Mouse (Mus musculus): ENCODE measurements around the gene Ppfia3. TPM values are rescaled to one million over a fixed set of nuclear protein-coding genes. Genes with fewer than 3 reads are reported as not detected.

Ppfia3 gene
- polyA plus RNA-seq, 1 experiment from 2014 or later, result 2.0 TPM

GRCm38 (mm10) chr7:45305275-45305674, 61.5 kb downstream of the Ppfia3 start:
- H3K27me3 ChIP-seq (replicated peaks; ENCODE audit: control insufficient read depth, insufficient read depth, low read length), result no peaks in the 10 kb centered on the region; the same call in 1 of the 2 replicates
- DNase-seq (ENCODE audit: low spot score) (peak; percentile 73), ATAC-seq (replicated peaks; ENCODE audit: low FRiP score) (peak; percentile 69)
- H3K36me3 ChIP-seq (ENCODE audit: control insufficient read depth, insufficient read depth, low read length), result no peaks in the 10 kb centered on the region
- H3K4me2 ChIP-seq, result peak overlapping the region; percentile 42
- 4% methylated on average over 17 of the region's 17 CpGs for WGBS
- no peaks in the 10 kb centered on the region for H3K9me3 ChIP-seq (ENCODE audit: control insufficient read depth, low read length)
- H3K27ac ChIP-seq (ENCODE audit: low read depth, low read length), result no peak overlapping the region
- 0 out of 2 replicates have a peak, but pooled peaks cover 2% of the 10 kb centered on the region for H3K4me1 ChIP-seq (replicated peaks; ENCODE audit: control insufficient read depth, insufficient read depth, low read length)
- H3K9ac ChIP-seq (ENCODE audit: low read depth, low read length), result no peak overlapping the region
- H3K4me3 ChIP-seq (ENCODE audit: low read depth, low read length), result no peak overlapping the region

- Histone ChIP-seq H3K27ac (ENCODE audit: low read depth, low read length) (no peak overlapping the region), H3K4me2 (peak overlapping the region; percentile 42), H3K9me3 (ENCODE audit: control insufficient read depth, low read length) (no peaks in the 10 kb centered on the region), H3K4me1 (replicated peaks; ENCODE audit: control insufficient read depth, insufficient read depth, low read length) (0 out of 2 replicates have a peak, but pooled peaks cover 2% of the 10 kb centered on the region), H3K27me3 (replicated peaks; ENCODE audit: control insufficient read depth, insufficient read depth, low read length) (no peaks in the 10 kb centered on the region; the same call in 1 of the 2 replicates), H3K9ac (ENCODE audit: low read depth, low read length) (no peak overlapping the region), H3K36me3 (ENCODE audit: control insufficient read depth, insufficient read depth, low read length) (no peaks in the 10 kb centered on the region), H3K4me3 (ENCODE audit: low read depth, low read length) (no peak overlapping the region)
- DNase-seq (ENCODE audit: low spot score), result no peak
- 14% methylated on average over 11 of the region's 13 CpGs for WGBS
- ATAC-seq (replicated peaks; ENCODE audit: low FRiP score), result peak; percentile 21; the same call in 1 of the 2 replicates
Measured at GRCm38 (mm10) chr7:45304869-45305268, 62.0 kb downstream of the Ppfia3 start.

- Histone ChIP-seq H3K27me3 (replicated peaks; ENCODE audit: control insufficient read depth, insufficient read depth, low read length) (no peaks in the 10 kb centered on the region; the same call in 1 of the 2 replicates), H3K9me3 (ENCODE audit: control insufficient read depth, low read length) (no peaks in the 10 kb centered on the region), H3K4me2 (no peak overlapping the region), H3K4me3 (ENCODE audit: low read depth, low read length) (no peak overlapping the region), H3K27ac (ENCODE audit: low read depth, low read length) (no peak overlapping the region), H3K4me1 (replicated peaks; ENCODE audit: control insufficient read depth, insufficient read depth, low read length) (no peaks in the 10 kb centered on the region), H3K36me3 (ENCODE audit: control insufficient read depth, insufficient read depth, low read length) (no peaks in the 10 kb centered on the region), H3K9ac (ENCODE audit: low read depth, low read length) (no peak overlapping the region)
- no peak for ATAC-seq (replicated peaks; ENCODE audit: low FRiP score)
- WGBS, result 79% methylated on average over 8 of the region's 8 CpGs
- DNase-seq (ENCODE audit: low spot score), result no peak
Measured at GRCm38 (mm10) chr7:45302626-45303025, 64.2 kb downstream of the Ppfia3 start.

GRCm38 (mm10) chr7:45300270-45300669, 66.5 kb downstream of the Ppfia3 start:
- H3K4me2 ChIP-seq, result no peak overlapping the region
- H3K4me1 ChIP-seq (replicated peaks; ENCODE audit: control insufficient read depth, insufficient read depth, low read length), result no peaks in the 10 kb centered on the region
- ATAC-seq (replicated peaks; ENCODE audit: low FRiP score) (no peak), DNase-seq (ENCODE audit: low spot score) (no peak)
- H3K4me3 ChIP-seq (ENCODE audit: low read depth, low read length), result no peak overlapping the region
- no peaks in the 10 kb centered on the region for H3K36me3 ChIP-seq (ENCODE audit: control insufficient read depth, insufficient read depth, low read length)
- WGBS, result 18% methylated on average over 6 of the region's 6 CpGs
- no peaks in the 10 kb centered on the region for H3K9me3 ChIP-seq (ENCODE audit: control insufficient read depth, low read length)
- no peak overlapping the region for H3K27ac ChIP-seq (ENCODE audit: low read depth, low read length)
- no peak overlapping the region for H3K9ac ChIP-seq (ENCODE audit: low read depth, low read length)
- H3K27me3 ChIP-seq (replicated peaks; ENCODE audit: control insufficient read depth, insufficient read depth, low read length), result no peaks in the 10 kb centered on the region; the same call in 1 of the 2 replicates

GRCm38 (mm10) chr7:45299752-45300151, 67.1 kb downstream of the Ppfia3 start:
- Histone ChIP-seq H3K4me1 (replicated peaks; ENCODE audit: control insufficient read depth, insufficient read depth, low read length) (no peaks in the 10 kb centered on the region), H3K9me3 (ENCODE audit: control insufficient read depth, low read length) (no peaks in the 10 kb centered on the region), H3K4me3 (ENCODE audit: low read depth, low read length) (no peak overlapping the region), H3K27me3 (replicated peaks; ENCODE audit: control insufficient read depth, insufficient read depth, low read length) (no peaks in the 10 kb centered on the region; the same call in 1 of the 2 replicates), H3K4me2 (no peak overlapping the region), H3K9ac (ENCODE audit: low read depth, low read length) (no peak overlapping the region), H3K27ac (ENCODE audit: low read depth, low read length) (no peak overlapping the region), H3K36me3 (ENCODE audit: control insufficient read depth, insufficient read depth, low read length) (no peaks in the 10 kb centered on the region)
- no peak for DNase-seq (ENCODE audit: low spot score)
- WGBS, result 11% methylated on average over 5 of the region's 5 CpGs
- ATAC-seq (replicated peaks; ENCODE audit: low FRiP score), result 0 out of 2 replicates have a peak, but pooled peaks have one; percentile 57

- no peak for DNase-seq (ENCODE audit: low spot score)
- no peaks in the 10 kb centered on the region for H3K36me3 ChIP-seq (ENCODE audit: control insufficient read depth, insufficient read depth, low read length)
- H3K9me3 ChIP-seq (ENCODE audit: control insufficient read depth, low read length), result no peaks in the 10 kb centered on the region
- H3K27ac ChIP-seq (ENCODE audit: low read depth, low read length), result no peak overlapping the region
- no peak overlapping the region for H3K4me2 ChIP-seq
- H3K4me1 ChIP-seq (replicated peaks; ENCODE audit: control insufficient read depth, insufficient read depth, low read length), result no peaks in the 10 kb centered on the region
- no peaks in the 10 kb centered on the region for H3K27me3 ChIP-seq (replicated peaks; ENCODE audit: control insufficient read depth, insufficient read depth, low read length)
- 66% methylated on average over 3 of the region's 3 CpGs for WGBS
- H3K4me3 ChIP-seq (ENCODE audit: low read depth, low read length), result no peak overlapping the region
- no peak for ATAC-seq (replicated peaks; ENCODE audit: low FRiP score)
- H3K9ac ChIP-seq (ENCODE audit: low read depth, low read length), result no peak overlapping the region
Measured at GRCm38 (mm10) chr7:45297563-45297962, 69.3 kb downstream of the Ppfia3 start.

- Histone ChIP-seq H3K27ac (ENCODE audit: low read depth, low read length) (no peak overlapping the region), H3K9me3 (ENCODE audit: control insufficient read depth, low read length) (no peaks in the 10 kb centered on the region), H3K27me3 (replicated peaks; ENCODE audit: control insufficient read depth, insufficient read depth, low read length) (no peaks in the 10 kb centered on the region), H3K9ac (ENCODE audit: low read depth, low read length) (no peak overlapping the region), H3K4me1 (replicated peaks; ENCODE audit: control insufficient read depth, insufficient read depth, low read length) (no peaks in the 10 kb centered on the region), H3K36me3 (ENCODE audit: control insufficient read depth, insufficient read depth, low read length) (no peaks in the 10 kb centered on the region), H3K4me2 (no peak overlapping the region), H3K4me3 (ENCODE audit: low read depth, low read length) (no peak overlapping the region)
- 92% methylated on average over 1 of the region's 1 CpGs for WGBS
- DNase-seq (ENCODE audit: low spot score) (no peak), ATAC-seq (replicated peaks; ENCODE audit: low FRiP score) (no peak)
Measured at GRCm38 (mm10) chr7:45296626-45297025, 70.2 kb downstream of the Ppfia3 start.

Other genes with a start within 250 kb of the Ppfia3 start
- gene Rps11, start 242.6 kb downstream of the Ppfia3 start, polyA plus RNA-seq (2014; fragmentation: Nextera tagmentation; extraction: Ambion mirVana), result 2,085 and 2,209 TPM in 2 replicates
- 1,710 and 1,879 TPM in 2 replicates for gene Rpl13a, start 238.3 kb downstream of the Ppfia3 start, polyA plus RNA-seq (2014; fragmentation: Nextera tagmentation; extraction: Ambion mirVana)
- 0.41 and 1.1 TPM in 2 replicates for gene Gm45713, start 230.8 kb downstream of the Ppfia3 start, polyA plus RNA-seq (2014; fragmentation: Nextera tagmentation; extraction: Ambion mirVana)
- 9.7 and 10.5 TPM in 2 replicates for gene Flt3l, start 230.6 kb downstream of the Ppfia3 start, polyA plus RNA-seq (2014; fragmentation: Nextera tagmentation; extraction: Ambion mirVana)
- gene Pih1d1, start 212.7 kb downstream of the Ppfia3 start, polyA plus RNA-seq (2014; fragmentation: Nextera tagmentation; extraction: Ambion mirVana), result 86.2 and 87.7 TPM in 2 replicates
- gene Aldh16a1, start 212.4 kb downstream of the Ppfia3 start, polyA plus RNA-seq (2014; fragmentation: Nextera tagmentation; extraction: Ambion mirVana), result 56.0 and 60.6 TPM in 2 replicates
- 0.57 and 0.74 TPM in 2 replicates for gene Slc17a7, start 203.1 kb downstream of the Ppfia3 start, polyA plus RNA-seq (2014; fragmentation: Nextera tagmentation; extraction: Ambion mirVana)
- not detected in 2 replicates for gene Gfy, start 187.4 kb downstream of the Ppfia3 start, polyA plus RNA-seq (2014; fragmentation: Nextera tagmentation; extraction: Ambion mirVana)
- gene Pth2, start 186.0 kb downstream of the Ppfia3 start, polyA plus RNA-seq (2014; fragmentation: Nextera tagmentation; extraction: Ambion mirVana), result not detected in 2 replicates
- gene Ccdc155, start 162.1 kb downstream of the Ppfia3 start, polyA plus RNA-seq (2014; fragmentation: Nextera tagmentation; extraction: Ambion mirVana), result 0.17 and 0.53 TPM in 2 replicates
- gene Dkkl1, start 154.9 kb downstream of the Ppfia3 start, polyA plus RNA-seq (2014; fragmentation: Nextera tagmentation; extraction: Ambion mirVana), result 2.8 TPM in 2 replicates
- 69.3 and 75.9 TPM in 2 replicates for gene Tead2, start 151.3 kb downstream of the Ppfia3 start, polyA plus RNA-seq (2014; fragmentation: Nextera tagmentation; extraction: Ambion mirVana)
- 14.4 and 19.5 TPM in 2 replicates for gene Cd37, start 127.9 kb downstream of the Ppfia3 start, polyA plus RNA-seq (2014; fragmentation: Nextera tagmentation; extraction: Ambion mirVana)
- 0.19 TPM in 1 of 2 replicates, not detected in the other for gene Slc6a16, start 125.9 kb downstream of the Ppfia3 start, polyA plus RNA-seq (2014; fragmentation: Nextera tagmentation; extraction: Ambion mirVana)
- not detected in 2 replicates for gene Slc6a21, start 89.5 kb downstream of the Ppfia3 start, polyA plus RNA-seq (2014; fragmentation: Nextera tagmentation; extraction: Ambion mirVana)
- 2.3 and 3.9 TPM in 2 replicates for gene Trpm4, start 33.2 kb downstream of the Ppfia3 start, polyA plus RNA-seq (2014; fragmentation: Nextera tagmentation; extraction: Ambion mirVana)
- 0.12 and 0.30 TPM in 2 replicates for gene Hrc, start 31.7 kb downstream of the Ppfia3 start, polyA plus RNA-seq (2014; fragmentation: Nextera tagmentation; extraction: Ambion mirVana)
- 0.35 TPM in 1 of 2 replicates, not detected in the other for gene Lin7b, start 3.6 kb upstream of the Ppfia3 start, polyA plus RNA-seq (2014; fragmentation: Nextera tagmentation; extraction: Ambion mirVana)
- gene Snrnp70, start 28.7 kb upstream of the Ppfia3 start, polyA plus RNA-seq (2014; fragmentation: Nextera tagmentation; extraction: Ambion mirVana), result 51.6 and 64.4 TPM in 2 replicates
- 0.18 TPM in 1 of 2 replicates, not detected in the other for gene Kcna7, start 38.6 kb upstream of the Ppfia3 start, polyA plus RNA-seq (2014; fragmentation: Nextera tagmentation; extraction: Ambion mirVana)
- gene Ntf5, start 46.7 kb upstream of the Ppfia3 start, polyA plus RNA-seq (2014; fragmentation: Nextera tagmentation; extraction: Ambion mirVana), result 2.0 and 2.5 TPM in 2 replicates
- gene Lhb, start 53.8 kb upstream of the Ppfia3 start, polyA plus RNA-seq (2014; fragmentation: Nextera tagmentation; extraction: Ambion mirVana), result 0.26 TPM in 1 of 2 replicates, not detected in the other
- gene Gys1, start 67.8 kb upstream of the Ppfia3 start, polyA plus RNA-seq (2014; fragmentation: Nextera tagmentation; extraction: Ambion mirVana), result 21.4 and 23.7 TPM in 2 replicates
- gene Ruvbl2, start 71.1 kb upstream of the Ppfia3 start, polyA plus RNA-seq (2014; fragmentation: Nextera tagmentation; extraction: Ambion mirVana), result 240 and 250 TPM in 2 replicates
- gene Ftl1, start 92.9 kb upstream of the Ppfia3 start, polyA plus RNA-seq (2014; fragmentation: Nextera tagmentation; extraction: Ambion mirVana), result 6,297 and 6,318 TPM in 2 replicates
- 190 and 212 TPM in 2 replicates for gene Bax, start 99.9 kb upstream of the Ppfia3 start, polyA plus RNA-seq (2014; fragmentation: Nextera tagmentation; extraction: Ambion mirVana)
- 2.3 and 3.2 TPM in 2 replicates for gene Tulp2, start 114.9 kb upstream of the Ppfia3 start, polyA plus RNA-seq (2014; fragmentation: Nextera tagmentation; extraction: Ambion mirVana)
- not detected in 2 replicates for gene Gm45808, start 119.8 kb upstream of the Ppfia3 start, polyA plus RNA-seq (2014; fragmentation: Nextera tagmentation; extraction: Ambion mirVana)
- 4.9 and 5.8 TPM in 2 replicates for gene Dhdh, start 121.8 kb upstream of the Ppfia3 start, polyA plus RNA-seq (2014; fragmentation: Nextera tagmentation; extraction: Ambion mirVana)
- 149 and 153 TPM in 2 replicates for gene Nucb1, start 143.4 kb upstream of the Ppfia3 start, polyA plus RNA-seq (2014; fragmentation: Nextera tagmentation; extraction: Ambion mirVana)
- 61.6 and 62.0 TPM in 2 replicates for gene Ppp1r15a, start 159.2 kb upstream of the Ppfia3 start, polyA plus RNA-seq (2014; fragmentation: Nextera tagmentation; extraction: Ambion mirVana)
- 0.64 and 0.89 TPM in 2 replicates for gene Plekha4, start 159.3 kb upstream of the Ppfia3 start, polyA plus RNA-seq (2014; fragmentation: Nextera tagmentation; extraction: Ambion mirVana)
- gene Hsd17b14, start 187.9 kb upstream of the Ppfia3 start, polyA plus RNA-seq (2014; fragmentation: Nextera tagmentation; extraction: Ambion mirVana), result 2.8 and 5.4 TPM in 2 replicates
- gene Bcat2, start 203.1 kb upstream of the Ppfia3 start, polyA plus RNA-seq (2014; fragmentation: Nextera tagmentation; extraction: Ambion mirVana), result 84.7 and 90.1 TPM in 2 replicates
- gene Fgf21, start 248.5 kb upstream of the Ppfia3 start, polyA plus RNA-seq (2014; fragmentation: Nextera tagmentation; extraction: Ambion mirVana), result 0.23 TPM in 1 of 2 replicates, not detected in the other

Data from liver, embryonic 11.5 days (tissue).